ENCODE assay signal across 14 mouse cellular contexts in the genomic region with DNA sequence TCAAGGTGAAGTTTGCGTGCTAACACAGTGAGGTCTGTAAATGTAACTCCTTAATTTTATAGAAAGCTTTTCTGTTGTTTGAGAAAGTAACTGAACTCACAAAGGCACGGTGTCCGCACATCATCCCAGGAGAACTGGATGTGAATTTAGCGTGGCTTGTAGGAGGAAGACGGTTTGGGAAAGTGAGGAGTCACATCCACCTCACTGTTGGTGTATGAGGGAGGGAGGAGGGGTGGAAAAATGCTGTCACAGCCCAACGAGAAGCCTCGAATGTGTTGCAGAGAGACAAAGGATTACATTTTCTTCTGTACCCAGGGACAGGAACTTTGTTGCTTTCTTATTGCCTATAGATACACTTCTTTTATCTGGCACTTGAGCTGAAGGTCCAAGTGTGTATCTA. TPM values are rescaled to one million over a fixed set of nuclear protein-coding genes. Genes with fewer than 3 reads are reported as not detected.
"Had no signal": no experiment of that assay in that cellular context is flagged by ENCODE, and none has a peak within 500 bp of the region (broad histone marks: within the 10 kb centered on the region; RNA-seq: fewer than 3 reads in every experiment).

No protein-coding gene starts in this region.

- ATAC-seq: intestine, postnatal 0 days had no signal

- H3K4me3 ChIP-seq: limb, embryonic 15.5 days; midbrain, embryonic 10.5 days; myocyte; neural tube, embryonic 15.5 days had no signal

- H3K27ac ChIP-seq: limb, embryonic 15.5 days; midbrain, embryonic 10.5 days; neural tube, embryonic 15.5 days had no signal

- H3K4me2 ChIP-seq: limb, embryonic 15.5 days; neural tube, embryonic 15.5 days had no signal

- H3K27me3 ChIP-seq: limb, embryonic 15.5 days; neural tube, embryonic 15.5 days had no signal

- DNase-seq: kidney, adult 8-10 months; kidney, postnatal 25 days; layer of hippocampus, adult 9-11 months; layer of hippocampus, postnatal 36 days; midbrain, embryonic 14.5 days; right cerebral cortex, adult 18-20 months; right cerebral cortex, postnatal 25 days; thymus, postnatal 36 days had no signal

- H3K9ac ChIP-seq: limb, embryonic 15.5 days; neural tube, embryonic 15.5 days had no signal

- H3K9me3 ChIP-seq: limb, embryonic 15.5 days; midbrain, embryonic 10.5 days; neural tube, embryonic 15.5 days had no signal

RNA-seq across cellular contexts. Expression of a gene that starts 47.4 kb away (rescaled TPM):
- polyA plus RNA-seq: small intestine, adult 2 months had no signal
